Mouse (Mus musculus) gastrocnemius, postnatal 10 days (tissue): ENCODE data around the gene Errfi1. TPM values are rescaled to one million over a fixed set of nuclear protein-coding genes. Genes with fewer than 3 reads are reported as not detected.
"Not testable (repeated sequence)": the region's sequence is repeated elsewhere in the genome, so short reads cannot be mapped to it uniquely, and the experiment has no call there.

Experiments used
- DNase-seq: peaks from one replicate; pipeline ENCODE4 v3.0.0; 2021; ENCODE audit warnings: mixed read lengths
- total RNA-seq, 2 experiments: library from RNA; stranded (reverse); gene quantifications; 2 replicates each; pipeline ENCODE4 v1.2.3; 2021

The Errfi1 gene
- total RNA-seq, 2 experiments from 2014 or later: 17.4 to 23.6 TPM

DNA sequence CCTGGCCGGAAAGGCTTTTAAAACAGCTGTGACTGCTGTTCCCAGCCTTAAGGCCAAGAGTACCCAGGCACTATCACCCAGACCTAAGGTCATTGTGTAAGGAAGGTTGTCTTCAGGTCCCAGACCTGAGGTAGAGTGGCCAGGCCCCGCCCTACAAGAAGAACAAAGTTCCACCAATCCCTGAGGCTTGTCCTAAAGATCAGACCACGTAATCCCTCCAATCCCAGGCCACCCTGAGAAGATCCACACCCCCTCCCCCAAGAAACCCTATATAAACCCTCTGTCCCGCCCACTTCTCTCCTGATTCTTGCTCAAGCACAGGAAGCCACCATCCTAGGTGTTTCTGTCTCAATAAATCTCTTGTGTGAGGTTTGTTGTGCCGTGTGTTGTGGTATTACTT, 26.6 kb downstream of the Errfi1 start:
- DNase-seq: no peak

DNA sequence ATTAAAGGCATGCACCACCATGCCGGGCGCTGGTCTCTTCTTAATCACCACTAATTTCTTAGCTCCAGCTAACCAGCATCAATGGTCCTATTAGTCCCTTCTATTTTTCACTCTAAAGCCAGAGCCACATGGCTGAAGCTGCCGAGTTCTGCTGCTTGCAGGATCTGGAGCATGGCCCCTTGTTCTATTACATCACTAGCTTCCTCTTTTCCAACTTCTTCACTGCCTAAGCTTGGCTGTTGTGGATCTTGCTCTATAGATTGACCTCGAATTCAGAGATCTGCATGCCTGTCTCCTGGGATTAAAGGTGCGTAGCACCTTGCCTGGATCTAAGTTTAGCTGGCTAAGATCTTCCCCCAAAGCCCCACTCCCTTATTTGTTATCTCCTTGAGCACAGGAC, 28.9 kb downstream of the Errfi1 start:
- DNase-seq: no peak

DNA sequence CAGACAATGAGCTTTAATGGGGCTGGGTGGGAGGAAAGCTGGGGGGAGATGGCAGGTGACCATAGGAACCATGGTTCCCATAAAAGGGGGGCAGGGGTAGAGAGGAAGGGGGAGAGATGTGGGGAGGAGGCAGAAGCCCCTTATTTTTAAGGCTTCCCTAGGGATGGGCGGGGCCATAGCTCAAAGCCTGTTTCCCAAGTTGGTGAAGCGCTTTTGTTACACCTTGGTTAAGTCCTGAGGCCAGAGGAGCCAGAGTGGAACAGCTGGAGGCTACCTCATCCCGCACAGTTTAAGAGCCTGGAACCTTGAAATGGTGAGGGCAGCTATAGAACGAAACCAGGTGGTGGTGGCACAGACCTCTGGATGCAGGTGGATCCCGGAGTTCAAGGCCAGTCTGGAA, 34.2 kb downstream of the Errfi1 start:
- DNase-seq: no peak

DNA sequence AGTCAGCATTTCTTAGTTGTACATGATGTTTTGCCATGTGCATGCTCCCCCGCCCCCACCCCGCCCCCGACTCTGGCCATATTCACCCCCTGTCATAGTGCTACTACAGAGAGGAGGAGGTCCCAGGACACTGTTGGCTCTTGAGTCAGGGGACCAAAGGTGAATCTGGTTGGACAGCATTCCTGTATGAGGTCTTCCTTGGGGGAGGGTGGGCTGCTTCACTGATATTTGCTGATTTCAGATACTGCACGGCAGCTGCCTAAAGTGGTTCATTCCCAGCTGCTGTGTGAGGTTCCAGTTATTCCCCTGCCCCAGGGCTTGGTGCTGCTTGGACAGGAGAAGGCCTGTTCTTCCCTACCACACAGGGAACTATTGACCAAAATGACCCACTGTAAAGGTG, 34.8 kb downstream of the Errfi1 start:
- no peak for DNase-seq

DNA sequence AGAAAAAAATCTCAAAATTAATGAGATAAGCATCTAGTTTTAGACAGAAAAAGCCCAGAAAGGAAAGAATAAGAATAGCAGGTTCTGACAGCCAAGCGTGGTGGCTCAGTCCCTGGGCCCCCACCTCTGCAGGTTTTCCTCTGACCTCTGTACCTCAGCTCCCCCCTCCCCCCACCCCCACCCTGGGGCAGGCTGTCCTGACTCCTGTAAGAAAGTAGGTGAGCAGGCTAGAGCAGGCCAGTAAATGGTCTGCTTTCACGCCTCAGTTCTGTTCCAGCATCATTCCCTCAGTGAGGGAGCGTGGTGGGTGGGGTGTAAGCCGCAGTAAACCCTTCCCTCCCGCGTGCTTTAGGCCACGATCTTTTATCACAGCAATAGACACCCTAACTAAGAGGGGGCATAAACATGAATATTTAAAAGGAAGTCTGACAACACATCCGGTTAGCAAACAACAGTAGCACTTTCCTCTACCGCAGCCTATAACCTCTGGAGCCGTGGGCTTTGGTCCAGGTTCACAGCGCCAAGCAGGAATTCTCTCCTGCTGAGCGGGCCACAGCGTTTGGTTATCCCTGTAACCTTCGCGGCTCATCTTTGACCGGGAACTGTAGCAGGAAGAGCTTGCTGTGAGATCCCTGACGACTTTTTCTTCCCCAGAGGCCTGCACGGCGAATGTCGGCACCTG, 35.7 kb downstream of the Errfi1 start:
- DNase-seq: no peak

DNA sequence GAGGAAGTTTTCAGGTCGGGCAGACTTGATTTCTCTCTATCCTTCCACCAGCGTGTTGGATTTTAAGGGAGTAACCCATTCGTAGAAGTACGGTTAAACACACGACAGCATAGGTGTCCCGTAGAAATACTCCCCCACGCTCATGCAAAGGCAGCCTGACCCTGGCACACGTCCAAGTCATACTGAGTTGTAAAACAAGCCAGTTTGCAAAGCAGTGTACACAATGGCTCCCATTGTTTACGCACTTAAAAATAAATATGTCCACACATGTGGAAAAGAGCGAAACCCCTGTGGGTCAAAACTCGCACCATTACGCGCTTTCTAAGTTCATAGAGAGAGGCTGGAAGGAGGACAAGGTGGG, 36.2 kb downstream of the Errfi1 start:
- DNase-seq: no peak

DNA sequence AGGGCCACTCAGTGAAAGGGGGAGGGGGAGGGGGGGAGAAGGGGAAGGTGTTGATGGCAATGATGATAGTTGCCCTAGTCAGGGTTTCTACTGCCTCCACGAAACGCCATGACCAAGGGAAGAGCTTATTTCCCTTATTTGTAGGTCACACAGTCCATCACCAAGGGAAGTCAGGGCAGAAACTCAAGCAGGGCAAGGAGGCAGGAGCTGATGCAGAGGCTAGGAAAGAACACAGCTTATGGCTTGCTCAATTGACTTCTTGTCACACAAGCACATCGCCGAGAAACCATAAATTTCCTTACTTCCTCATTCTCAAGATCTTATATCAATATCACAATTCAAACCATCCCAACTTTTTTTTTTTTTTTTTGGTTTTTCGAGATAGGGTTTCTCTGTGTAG, 37.6 kb downstream of the Errfi1 start:
- DNase-seq: no peak

DNA sequence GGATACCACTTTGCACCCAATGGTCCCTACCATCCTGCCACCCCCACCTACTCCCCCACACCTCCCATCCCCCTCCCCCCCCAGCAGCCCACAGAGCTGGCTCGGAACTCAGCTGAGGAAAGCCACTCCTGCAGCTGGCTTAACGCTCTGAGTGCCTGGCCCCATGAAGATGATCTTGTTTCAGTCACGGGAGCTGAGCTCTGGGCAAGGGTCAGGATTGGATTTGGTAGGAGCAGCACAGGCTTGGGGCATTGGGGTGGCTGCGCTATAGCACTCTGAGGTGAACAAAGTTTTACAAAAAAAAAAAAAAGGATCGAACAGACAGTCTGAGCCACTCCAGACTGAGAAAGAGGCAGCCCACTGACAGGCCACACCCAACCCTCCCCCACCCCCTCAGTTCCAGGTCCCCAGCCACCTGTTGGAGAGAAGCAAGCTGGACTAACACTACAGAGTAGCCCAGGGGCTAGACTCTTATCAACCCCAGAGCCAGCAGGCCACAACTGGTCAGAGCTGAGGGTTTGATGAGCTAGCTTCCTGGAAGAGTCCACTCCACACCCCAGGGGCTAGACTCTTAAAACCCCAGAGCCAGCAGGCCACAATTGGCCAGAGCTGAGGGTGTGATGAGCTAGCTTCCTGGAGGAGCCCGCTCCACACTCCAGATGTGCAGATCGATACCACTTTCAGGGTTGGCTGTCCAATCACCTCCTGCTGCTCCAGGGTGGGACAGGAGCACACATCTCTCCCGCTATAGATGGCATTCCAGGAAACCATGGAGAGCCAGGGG, 41.2 kb downstream of the Errfi1 start:
- no peak for DNase-seq

DNA sequence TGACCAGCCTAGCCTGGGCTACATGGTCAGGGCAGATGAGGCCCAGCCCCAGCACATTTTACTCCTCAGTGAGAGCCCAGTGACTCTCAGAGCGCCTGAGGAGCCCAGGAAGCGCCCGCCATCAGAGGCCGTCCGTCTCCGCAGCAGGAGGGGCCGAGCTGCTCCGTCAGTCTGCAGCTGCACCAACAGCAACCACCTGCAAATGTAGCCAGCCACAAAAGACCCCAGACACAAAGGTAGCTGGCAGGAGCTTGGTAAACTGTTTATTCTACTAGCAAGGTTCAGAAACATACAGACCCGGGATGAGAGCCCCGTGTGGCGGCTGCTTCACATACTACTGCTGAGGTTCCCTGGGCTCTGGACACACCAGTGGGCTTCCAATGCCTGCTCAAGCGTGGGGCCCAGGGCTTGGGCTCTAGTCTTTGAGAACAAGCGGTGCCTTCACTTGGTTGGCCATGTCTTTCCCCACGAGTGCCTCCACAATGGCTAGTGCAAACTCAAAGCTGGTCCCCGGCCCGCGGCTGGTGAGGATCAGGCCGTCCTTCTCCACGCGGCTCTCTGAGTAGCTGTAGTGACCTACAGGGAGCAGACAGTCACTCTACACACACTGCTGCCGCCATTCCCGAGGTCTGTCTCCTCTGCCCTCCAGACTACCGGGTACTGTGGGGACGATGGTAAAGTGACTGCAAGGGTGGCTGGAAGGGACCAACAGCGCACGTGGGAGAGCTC, 43.3 kb downstream of the Errfi1 start:
- no peak for DNase-seq

DNA sequence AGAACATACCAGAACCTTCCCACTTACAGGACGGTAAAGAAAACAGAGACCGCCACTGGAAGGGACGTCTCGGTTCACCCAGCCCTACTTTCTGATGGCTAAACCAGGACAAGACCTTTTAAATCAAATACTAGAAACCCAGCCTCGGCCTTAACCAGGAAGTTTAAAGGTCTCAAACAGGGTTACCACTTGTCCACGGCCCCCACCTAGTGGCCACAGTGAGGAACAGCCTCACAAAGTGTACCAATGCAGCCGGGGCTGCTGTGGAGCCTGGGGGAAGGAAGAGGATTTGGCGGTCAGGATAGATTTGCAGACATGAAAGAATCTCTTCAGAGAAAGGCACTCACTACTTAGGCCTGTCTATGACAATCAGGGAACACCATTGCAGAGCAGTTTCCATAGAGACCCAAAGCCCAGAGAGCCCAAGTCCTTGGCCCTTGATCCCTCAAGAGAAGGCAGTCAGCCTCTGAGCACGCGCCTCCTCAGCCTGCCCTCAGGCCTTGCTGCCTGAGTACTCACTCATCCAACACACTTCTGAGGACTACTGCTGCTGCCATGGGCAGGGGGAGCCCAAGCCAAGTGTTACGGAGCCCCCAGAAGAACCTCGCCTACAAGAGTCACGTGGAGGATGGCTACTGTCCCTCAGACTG, 45.1 kb downstream of the Errfi1 start:
- DNase-seq: peak; percentile 81

DNA sequence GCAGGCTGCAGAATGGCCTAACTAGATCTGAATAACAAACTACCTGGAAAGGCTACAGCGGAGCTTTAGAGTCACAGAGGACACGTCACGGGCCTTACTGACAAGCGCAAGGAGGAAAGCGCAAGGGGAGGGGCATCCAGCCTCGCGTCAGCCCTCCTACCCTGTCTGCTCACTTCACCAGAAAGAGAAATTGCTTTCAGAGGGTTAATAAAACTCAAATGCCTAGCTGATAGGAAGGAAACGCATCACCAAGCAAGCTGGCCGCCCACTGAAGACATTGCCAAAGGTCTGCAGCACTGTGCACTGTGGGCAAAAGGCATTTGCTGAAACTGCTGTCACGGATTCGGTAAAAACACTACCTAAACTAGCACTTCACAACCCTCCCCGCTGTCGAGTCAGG, 46.8 kb downstream of the Errfi1 start:
- no peak for DNase-seq

DNA sequence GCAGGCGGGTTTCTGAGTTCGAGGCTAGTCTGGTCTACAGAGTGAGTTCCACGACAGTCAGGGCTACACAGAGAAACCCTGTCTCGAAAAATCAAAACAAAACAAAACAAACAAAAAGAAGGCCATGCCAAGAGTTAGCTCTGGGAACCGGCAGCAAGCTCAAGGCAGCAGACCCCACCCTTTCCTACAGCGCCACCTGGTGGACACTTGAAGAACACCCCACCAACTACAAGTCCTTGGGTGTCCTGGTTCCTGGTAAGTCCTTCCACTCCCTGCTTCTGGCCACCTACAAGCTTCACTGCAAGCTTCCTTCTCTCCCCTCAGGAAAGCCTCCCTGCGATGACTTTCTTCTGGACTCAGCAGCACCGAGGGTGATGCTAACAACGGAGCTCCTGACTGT, 47.9 kb downstream of the Errfi1 start:
- DNase-seq: peak; percentile 87

DNA sequence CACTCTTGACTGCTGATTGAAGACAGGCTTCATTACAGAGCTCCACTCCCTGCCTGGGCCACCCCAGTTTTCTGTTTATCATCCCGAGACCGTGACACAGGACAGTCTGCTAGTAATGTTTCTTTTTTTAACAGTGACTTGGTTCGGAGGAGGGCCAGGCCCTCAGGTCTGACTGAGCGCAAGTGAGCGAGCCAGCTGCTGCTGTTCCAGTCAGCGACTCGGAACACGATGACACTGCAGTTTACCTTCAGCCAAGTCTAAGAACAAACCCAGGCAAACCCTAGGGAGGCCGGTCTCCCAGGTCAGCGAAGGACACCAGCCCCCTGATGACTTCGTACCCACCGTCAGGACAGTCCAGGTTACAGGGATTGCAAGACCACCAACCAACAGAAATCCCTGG, 48.3 kb downstream of the Errfi1 start:
- peak; percentile 42 for DNase-seq

DNA sequence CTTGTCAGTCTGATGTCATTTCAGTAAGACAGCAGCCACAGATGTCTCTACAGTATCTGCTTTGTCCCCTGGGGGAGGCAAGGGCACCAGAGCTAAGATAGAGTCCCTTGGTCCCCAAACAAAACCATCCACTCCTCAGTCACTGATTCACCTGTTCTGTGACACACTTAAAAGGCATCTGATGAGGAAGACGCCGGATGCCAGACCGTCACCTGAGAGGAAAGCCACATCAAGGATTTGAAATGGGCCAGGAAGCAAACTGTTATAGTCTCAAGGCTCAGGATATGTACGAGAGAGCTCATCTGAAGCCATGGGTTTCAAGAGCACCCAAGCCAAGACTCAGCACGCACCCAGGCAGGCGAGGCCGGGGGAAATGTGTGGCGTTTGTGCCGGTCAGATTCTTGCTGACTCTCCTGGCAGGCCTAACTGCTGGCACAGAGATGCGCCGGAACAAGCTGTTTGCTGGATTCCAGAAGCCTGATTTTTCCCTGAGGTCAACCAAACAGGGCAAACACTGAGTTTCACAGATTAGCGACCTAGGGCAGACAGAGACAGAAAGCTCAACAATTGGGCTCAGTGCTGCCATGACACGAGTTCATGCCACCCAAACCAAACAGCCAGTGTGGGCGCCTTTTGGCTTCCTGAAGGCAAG, 49.5 kb downstream of the Errfi1 start:
- peak; percentile 28 for DNase-seq

DNA sequence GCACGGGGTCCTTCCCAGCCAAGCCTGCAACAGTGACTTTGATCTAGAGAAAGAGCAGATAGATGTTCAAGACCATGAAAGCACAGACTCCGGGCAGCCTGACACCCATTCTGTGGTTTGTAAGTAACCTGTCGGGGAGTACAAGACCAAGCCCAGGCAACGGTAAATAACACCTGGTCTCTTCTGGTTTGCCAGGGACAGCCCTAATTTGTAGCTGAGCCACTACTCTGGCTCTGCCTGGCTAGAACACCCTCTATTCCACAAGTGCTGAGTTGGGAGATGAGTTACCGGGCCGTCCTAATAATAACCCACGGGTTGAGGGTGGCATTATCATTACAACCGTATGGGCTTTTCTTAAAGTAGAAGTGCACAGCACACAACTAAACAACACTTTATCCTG, 53.4 kb downstream of the Errfi1 start:
- no peak for DNase-seq

DNA sequence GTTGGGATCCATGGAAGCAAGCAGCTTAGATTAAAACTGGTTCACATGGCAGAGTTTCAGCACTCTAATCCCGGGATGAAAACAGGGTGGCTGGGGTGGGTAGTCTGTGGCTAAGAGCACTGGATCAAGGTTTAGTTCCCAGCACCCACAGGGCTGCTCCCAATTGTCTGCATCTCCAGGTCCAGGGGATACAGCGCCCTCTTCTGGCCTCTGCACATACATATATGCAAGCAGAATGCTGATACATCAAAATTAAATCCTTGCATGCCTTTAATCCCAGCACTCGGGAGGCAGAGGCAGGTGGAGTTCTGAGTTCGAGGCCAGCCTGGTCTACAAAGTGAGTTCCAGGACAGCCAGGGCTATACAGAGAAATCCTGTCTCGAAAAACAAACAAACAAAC, 54.8 kb downstream of the Errfi1 start:
- DNase-seq: not testable (repeated sequence)

DNA sequence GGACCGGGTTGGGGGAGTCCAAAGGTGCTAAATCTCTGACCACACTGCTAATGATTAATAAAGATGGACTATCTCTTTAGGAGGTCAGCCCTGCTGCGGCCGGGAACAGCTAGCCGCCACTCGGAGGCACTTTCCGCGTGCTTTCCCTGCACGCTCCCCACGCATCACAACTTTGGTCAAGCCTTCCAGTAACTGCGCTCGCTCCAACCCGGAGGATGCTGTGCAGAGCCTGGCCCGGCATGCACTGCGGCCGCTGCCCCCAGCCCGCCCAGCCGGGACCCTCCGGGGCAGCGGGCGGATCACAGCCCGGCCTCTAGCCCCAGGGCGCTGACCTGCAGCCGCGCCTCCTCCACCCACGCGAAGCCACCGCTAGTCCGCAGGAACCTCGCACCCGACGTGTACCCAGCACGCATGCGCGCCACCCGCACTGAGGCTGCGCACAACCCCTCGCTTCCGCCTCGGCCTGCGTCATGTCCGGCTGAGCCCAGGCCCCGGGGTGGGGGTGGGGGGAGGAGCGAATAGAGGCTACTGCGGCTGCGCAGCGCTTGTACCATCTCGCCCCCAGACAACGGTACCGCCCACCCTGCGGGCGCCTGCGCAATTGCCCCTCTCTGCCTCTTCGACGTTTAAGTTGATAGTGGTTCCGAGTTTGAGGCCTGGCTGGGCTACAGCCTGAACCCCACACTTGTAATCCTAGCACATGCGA, 55.9 kb downstream of the Errfi1 start:
- peak; percentile 99 for DNase-seq

DNA sequence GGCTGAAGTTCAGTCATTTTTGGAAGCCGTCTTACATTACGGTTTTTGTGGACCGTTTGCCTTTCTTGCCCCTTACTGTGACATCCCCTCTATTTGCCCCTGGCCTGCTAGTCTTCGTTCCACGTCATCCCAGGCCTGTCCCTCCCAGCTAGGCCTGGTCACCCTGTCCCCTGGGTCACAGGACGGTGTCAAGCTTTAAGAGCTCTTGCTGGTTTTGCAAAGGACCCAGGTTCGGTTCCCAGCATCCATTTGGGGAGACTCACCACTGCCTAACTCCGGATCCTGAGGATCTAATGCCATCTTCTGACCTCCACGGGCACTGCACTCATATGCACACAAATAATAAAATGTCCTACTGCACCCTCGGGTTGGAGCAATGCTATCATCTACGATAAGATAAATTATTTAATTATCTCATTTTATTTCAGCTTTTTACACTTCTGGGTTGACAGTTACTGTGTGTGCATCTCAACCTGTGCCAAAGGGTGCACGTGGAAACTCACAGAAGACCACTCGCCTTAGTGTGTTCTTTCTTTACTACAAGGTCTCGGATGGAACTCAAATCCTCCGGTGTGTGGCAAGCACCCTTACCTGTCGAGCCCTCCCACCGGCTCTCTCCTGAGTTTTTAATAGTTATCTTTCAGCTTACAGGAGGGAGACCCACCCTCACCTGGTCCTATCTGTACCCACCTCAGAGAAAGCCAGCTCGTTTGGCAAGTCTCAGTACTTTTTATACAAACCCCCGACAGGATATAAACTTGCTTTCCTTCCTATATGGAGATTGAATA, 56.6 kb downstream of the Errfi1 start:
- DNase-seq: no peak

DNA sequence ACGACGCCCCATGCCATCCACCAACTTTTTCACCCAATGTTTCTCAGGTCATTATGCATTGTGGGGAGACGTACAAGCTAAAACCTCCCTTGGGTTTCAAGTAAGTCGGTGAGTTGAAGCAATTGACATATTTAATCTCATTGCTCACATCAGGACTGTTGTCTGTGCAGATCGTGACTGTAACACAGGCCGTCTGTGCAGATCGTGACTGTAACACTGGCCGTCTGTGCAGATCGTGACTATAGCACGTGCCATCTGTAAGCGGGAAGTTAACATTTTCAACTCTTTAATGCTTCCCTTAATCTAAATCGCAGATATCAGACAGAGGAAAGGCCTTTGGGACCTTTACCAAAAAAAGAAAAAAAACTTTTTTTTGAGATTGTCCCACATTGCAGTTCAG, 60.0 kb downstream of the Errfi1 start:
- DNase-seq: no peak

DNA sequence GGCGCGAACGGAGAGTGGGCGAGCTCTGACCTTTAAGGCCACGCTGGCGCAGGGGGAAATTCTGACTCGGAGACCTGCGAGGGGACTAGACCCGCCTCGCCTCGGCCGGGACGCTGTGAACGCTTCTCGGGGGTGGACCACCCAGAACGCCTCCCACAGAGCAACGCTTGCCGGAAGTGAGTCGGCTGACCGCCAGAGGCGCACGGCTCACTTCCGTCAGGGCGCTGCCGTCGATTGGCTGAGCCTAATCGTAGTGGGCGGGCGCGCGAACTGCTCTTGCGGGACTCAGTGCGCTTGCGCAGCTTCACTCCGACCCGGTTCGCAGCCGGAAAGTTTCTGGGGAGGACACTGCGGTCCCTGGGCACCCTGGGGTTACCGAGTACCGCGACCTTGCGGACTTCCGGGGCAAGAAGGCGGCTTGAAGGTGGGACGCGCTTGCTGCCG, 60.6 kb downstream of the Errfi1 start, which contains the start of the genes Park7 and Tnfrsf9:
Gene Park7 (minus strand): TSS at position 148 of the 444 bp plus-strand sequence.
Gene Tnfrsf9 (plus strand): TSS at position 273 of the 444 bp plus-strand sequence.
- DNase-seq: peak; percentile 98
